Mouse (Mus musculus): Measurements from ENCODE around the gene Cenpt. TPM values are rescaled to one million over a fixed set of nuclear protein-coding genes. Genes with fewer than 3 reads are reported as not detected.

The Cenpt gene
- polyA plus RNA-seq, 1 experiment from 2014 or later, result 9.3 TPM

DNA sequence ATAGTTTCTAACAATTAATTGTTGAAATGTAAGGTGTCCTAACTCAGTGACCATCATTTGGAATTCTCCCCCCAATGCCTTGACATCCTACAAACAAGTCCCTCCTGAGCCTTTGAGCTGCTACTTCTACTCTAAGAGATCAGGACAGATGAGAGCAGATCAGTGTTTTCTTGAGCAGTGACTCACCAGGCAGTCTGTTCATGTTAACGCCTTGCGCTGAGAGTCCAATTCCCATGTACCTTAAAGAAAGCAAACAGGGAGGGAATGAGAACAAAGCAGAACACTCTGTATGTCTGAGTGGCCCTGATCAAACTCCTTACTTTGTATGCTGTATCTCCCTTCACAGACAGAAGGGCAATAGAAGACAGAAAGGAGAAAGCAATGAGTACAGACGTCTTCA, 47.7 kb downstream of the Cenpt start:
- H3K4me3 ChIP-seq (ENCODE audit: low read depth, low read length), result no peak overlapping the region
- H3K4me1 ChIP-seq (replicated peaks; ENCODE audit: control insufficient read depth, insufficient read depth, low read length), result no peaks in the 10 kb centered on the region
- no peak overlapping the region for H3K9ac ChIP-seq (ENCODE audit: low read depth, low read length)
- 61% methylated on average over 3 of the region's 3 CpGs for WGBS
- no peaks in the 10 kb centered on the region for H3K27me3 ChIP-seq (replicated peaks; ENCODE audit: control insufficient read depth, insufficient read depth, low read length)
- H3K27ac ChIP-seq (ENCODE audit: low read depth, low read length), result no peak overlapping the region
- TF ChIP-seq CTCF (IDR thresholded peaks at IDR 0.05; ENCODE audit: low read depth), result no peak
- no peaks in the 10 kb centered on the region for H3K9me3 ChIP-seq (ENCODE audit: control insufficient read depth)
- no peak for ATAC-seq
- no peak overlapping the region for H3K4me2 ChIP-seq (replicated peaks; ENCODE audit: low read depth)
- no peaks in the 10 kb centered on the region for H3K36me3 ChIP-seq (ENCODE audit: control insufficient read depth, insufficient read depth)

DNA sequence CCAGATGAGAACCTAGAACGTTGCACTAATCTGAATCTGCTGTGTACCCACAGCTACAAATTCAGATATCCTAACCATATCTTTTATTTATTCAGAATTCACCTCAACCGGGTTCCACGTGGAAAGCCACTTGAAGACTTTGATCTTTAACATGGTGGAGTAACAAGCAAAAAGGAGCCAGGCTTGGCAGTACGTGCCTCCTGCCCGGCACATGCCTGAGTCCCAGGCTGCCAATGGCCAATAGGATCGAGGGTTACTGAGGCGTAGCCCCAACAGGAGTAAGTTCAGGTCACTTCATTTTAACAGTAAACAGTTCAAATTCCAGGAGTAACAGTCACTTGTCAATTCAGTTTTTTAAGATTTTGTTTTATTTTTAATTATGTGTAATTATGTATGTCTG, 48.3 kb downstream of the Cenpt start:
- Histone ChIP-seq H3K4me2 (replicated peaks; ENCODE audit: low read depth) (no peak overlapping the region), H3K36me3 (ENCODE audit: control insufficient read depth, insufficient read depth) (no peaks in the 10 kb centered on the region), H3K27me3 (replicated peaks; ENCODE audit: control insufficient read depth, insufficient read depth, low read length) (no peaks in the 10 kb centered on the region), H3K9me3 (ENCODE audit: control insufficient read depth) (no peaks in the 10 kb centered on the region), H3K4me1 (replicated peaks; ENCODE audit: control insufficient read depth, insufficient read depth, low read length) (no peaks in the 10 kb centered on the region), H3K9ac (ENCODE audit: low read depth, low read length) (no peak overlapping the region), H3K4me3 (ENCODE audit: low read depth, low read length) (no peak overlapping the region), H3K27ac (ENCODE audit: low read depth, low read length) (no peak overlapping the region)
- no peak for TF ChIP-seq CTCF (IDR thresholded peaks at IDR 0.05; ENCODE audit: low read depth)
- no peak for ATAC-seq
- 81% methylated on average over 7 of the region's 7 CpGs for WGBS

DNA sequence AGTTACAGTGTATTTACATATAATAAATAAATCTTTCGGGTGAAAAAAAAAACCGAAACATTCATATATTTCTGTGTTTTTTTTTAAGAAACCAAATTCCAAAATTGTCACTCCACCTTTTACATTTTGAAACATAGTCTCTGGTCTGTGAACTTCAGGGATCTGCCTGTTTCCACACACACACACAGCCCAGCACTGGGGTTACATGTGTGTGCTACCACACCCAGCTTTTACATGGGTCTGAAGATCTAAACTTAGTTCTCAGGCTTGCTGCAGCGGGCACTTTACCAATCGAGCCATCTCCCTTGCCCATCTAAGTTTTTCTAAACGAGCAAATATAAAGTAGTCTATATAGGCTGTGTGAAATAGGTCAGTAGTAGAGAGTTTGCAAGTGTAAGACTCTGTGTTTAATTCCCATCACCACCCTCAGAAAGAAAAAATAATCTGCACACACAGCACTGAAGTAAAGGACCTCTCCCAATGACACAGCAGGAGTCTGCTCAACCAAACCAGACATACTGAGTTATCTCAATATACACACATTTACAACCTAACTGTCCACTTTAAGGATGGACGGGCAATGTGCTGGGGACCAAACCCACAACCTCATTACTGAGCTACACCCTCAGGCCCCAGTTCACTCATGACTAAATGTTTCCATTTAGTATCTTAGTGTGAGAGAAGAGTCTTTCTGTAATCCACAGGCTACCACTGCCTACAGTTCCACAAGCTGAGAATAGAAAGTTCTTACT, 51.7 kb downstream of the Cenpt start:
- Histone ChIP-seq H3K27ac (ENCODE audit: low read depth, low read length) (no peak overlapping the region), H3K9ac (ENCODE audit: low read depth, low read length) (no peak overlapping the region), H3K4me2 (replicated peaks; ENCODE audit: low read depth) (no peak overlapping the region), H3K36me3 (ENCODE audit: control insufficient read depth, insufficient read depth) (no peaks in the 10 kb centered on the region), H3K4me1 (replicated peaks; ENCODE audit: control insufficient read depth, insufficient read depth, low read length) (no peaks in the 10 kb centered on the region; the same call in 1 of the 2 replicates), H3K4me3 (ENCODE audit: low read depth, low read length) (no peak overlapping the region), H3K9me3 (ENCODE audit: control insufficient read depth) (no peaks in the 10 kb centered on the region), H3K27me3 (replicated peaks; ENCODE audit: control insufficient read depth, insufficient read depth, low read length) (no peaks in the 10 kb centered on the region)
- 86% methylated on average over 6 of the region's 6 CpGs for WGBS
- ATAC-seq, result no peak
- no peak for TF ChIP-seq CTCF (IDR thresholded peaks at IDR 0.05; ENCODE audit: low read depth)

DNA sequence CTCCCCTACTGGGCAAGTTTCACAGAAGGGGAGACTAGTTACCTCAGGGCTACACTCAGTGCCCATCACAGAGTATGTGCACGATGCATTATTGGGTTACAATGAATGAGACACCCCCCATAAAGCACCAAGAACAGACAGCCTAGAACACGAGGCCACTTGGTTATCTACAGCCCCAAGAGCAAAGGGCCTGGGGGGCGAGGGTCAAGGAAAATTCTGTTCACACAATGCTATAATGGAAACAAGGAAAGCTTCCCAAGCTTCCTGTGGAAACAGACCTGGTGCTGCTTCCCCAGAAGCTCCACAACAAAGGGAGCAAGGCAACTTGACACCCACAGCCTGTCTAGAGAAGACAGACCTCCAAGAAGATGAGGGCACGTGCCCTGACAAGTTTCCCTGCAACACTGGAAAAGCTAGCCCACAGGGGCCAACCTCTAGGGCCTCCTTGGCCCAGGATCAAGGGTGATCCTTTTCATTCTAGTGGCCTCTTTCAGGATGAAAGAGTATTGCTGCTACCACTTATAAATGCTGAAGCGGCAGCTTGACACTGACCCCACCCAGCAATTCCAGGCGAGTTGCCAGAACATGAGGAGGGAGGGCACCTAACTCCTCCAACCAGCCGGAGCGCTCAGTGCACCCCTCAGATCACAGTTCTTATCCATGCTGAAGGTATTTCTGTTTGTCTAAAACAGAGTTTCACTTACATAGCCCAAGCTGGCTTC, 53.8 kb downstream of the Cenpt start:
- TF ChIP-seq CTCF (IDR thresholded peaks at IDR 0.05; ENCODE audit: low read depth), result no peak; the same call in 1 of the 2 replicates
- Histone ChIP-seq H3K4me3 (ENCODE audit: low read depth, low read length) (no peak overlapping the region), H3K9ac (ENCODE audit: low read depth, low read length) (no peak overlapping the region), H3K4me1 (replicated peaks; ENCODE audit: control insufficient read depth, insufficient read depth, low read length) (no peaks in the 10 kb centered on the region; the same call in 1 of the 2 replicates), H3K4me2 (replicated peaks; ENCODE audit: low read depth) (no peak overlapping the region; the same call in 1 of the 2 replicates), H3K9me3 (ENCODE audit: control insufficient read depth) (no peaks in the 10 kb centered on the region), H3K36me3 (ENCODE audit: control insufficient read depth, insufficient read depth) (peaks cover 6% of the 10 kb centered on the region; the same call in 1 of the 2 replicates), H3K27ac (ENCODE audit: low read depth, low read length) (peak overlapping the region; percentile 60; the same call in 1 of the 2 replicates), H3K27me3 (replicated peaks; ENCODE audit: control insufficient read depth, insufficient read depth, low read length) (no peaks in the 10 kb centered on the region)
- WGBS, result 17% methylated on average over 8 of the region's 8 CpGs
- ATAC-seq, result peak; percentile 85

DNA sequence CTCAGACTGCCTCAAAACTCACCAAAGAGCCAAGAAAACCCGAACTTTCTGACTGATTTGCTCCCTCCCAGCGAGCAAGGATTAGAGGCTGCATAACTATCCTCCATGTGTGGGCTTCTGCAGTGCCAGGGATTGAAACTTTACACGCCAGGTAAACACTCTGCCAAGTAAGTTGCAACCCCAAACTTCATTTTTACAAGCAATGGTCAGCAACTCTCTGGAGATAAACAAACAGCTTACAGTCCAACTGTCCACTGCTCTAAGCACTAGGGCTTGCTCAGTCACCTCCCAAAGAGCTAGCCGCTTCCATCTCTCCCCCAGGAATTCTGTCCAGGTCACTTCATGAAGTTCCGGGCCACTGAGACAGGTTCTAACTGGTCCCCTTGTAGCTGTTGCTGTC, 54.7 kb downstream of the Cenpt start:
- no peak for ATAC-seq
- Histone ChIP-seq H3K36me3 (ENCODE audit: control insufficient read depth, insufficient read depth) (peaks cover 6% of the 10 kb centered on the region; the same call in 1 of the 2 replicates), H3K4me2 (replicated peaks; ENCODE audit: low read depth) (no peak overlapping the region), H3K27me3 (replicated peaks; ENCODE audit: control insufficient read depth, insufficient read depth, low read length) (no peaks in the 10 kb centered on the region), H3K9ac (ENCODE audit: low read depth, low read length) (no peak overlapping the region), H3K27ac (ENCODE audit: low read depth, low read length) (no peak overlapping the region), H3K4me1 (replicated peaks; ENCODE audit: control insufficient read depth, insufficient read depth, low read length) (no peaks in the 10 kb centered on the region; the same call in 1 of the 2 replicates), H3K4me3 (ENCODE audit: low read depth, low read length) (no peak overlapping the region), H3K9me3 (ENCODE audit: control insufficient read depth) (no peaks in the 10 kb centered on the region)
- TF ChIP-seq CTCF (IDR thresholded peaks at IDR 0.05; ENCODE audit: low read depth), result no peak
- 92% methylated on average over 5 of the region's 5 CpGs for WGBS

DNA sequence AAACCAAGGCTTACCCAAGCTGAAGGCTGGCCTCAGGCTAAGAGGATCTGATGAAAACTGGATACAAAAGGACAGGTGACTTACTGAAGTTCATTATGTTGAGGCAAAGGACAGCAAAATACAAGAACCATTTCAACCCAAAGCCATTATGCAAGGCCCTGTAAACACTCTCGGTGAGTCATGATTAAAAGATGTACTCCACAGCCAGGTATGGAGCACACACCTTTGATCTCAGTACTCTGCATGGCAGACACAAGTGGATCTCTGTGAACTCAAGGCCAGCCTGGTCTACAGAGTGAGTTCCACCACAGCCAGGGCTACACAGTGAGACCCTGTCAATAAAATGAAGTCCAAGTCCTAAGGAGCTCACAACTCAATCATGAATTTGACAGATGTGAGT, 57.3 kb downstream of the Cenpt start:
- Histone ChIP-seq H3K27me3 (replicated peaks; ENCODE audit: control insufficient read depth, insufficient read depth, low read length) (no peaks in the 10 kb centered on the region), H3K4me1 (replicated peaks; ENCODE audit: control insufficient read depth, insufficient read depth, low read length) (no peaks in the 10 kb centered on the region; the same call in 1 of the 2 replicates), H3K4me2 (replicated peaks; ENCODE audit: low read depth) (no peak overlapping the region), H3K9ac (ENCODE audit: low read depth, low read length) (no peak overlapping the region), H3K4me3 (ENCODE audit: low read depth, low read length) (no peak overlapping the region), H3K36me3 (ENCODE audit: control insufficient read depth, insufficient read depth) (peaks cover 6% of the 10 kb centered on the region; the same call in 1 of the 2 replicates), H3K9me3 (ENCODE audit: control insufficient read depth) (no peaks in the 10 kb centered on the region), H3K27ac (ENCODE audit: low read depth, low read length) (no peak overlapping the region)
- WGBS, result 61% methylated on average over 1 of the region's 1 CpGs
- peak; percentile 23; the same call in 1 of the 2 replicates for ATAC-seq
- TF ChIP-seq CTCF (IDR thresholded peaks at IDR 0.05; ENCODE audit: low read depth), result no peak

Other genes with a start within 250 kb of the Cenpt start
- 10.2 and 10.3 TPM in 2 replicates for gene Ripor1, start 248.0 kb downstream of the Cenpt start, polyA plus RNA-seq (2015; fragmentation: Nextera tagmentation; extraction: Ambion mirVana)
- gene Ctcf, start 216.7 kb downstream of the Cenpt start, polyA plus RNA-seq (2015; fragmentation: Nextera tagmentation; extraction: Ambion mirVana), result 42.2 and 44.7 TPM in 2 replicates
- gene Agrp, start 215.9 kb downstream of the Cenpt start, polyA plus RNA-seq (2015; fragmentation: Nextera tagmentation; extraction: Ambion mirVana), result 0.43 and 1.1 TPM in 2 replicates
- gene Carmil2, start 167.0 kb downstream of the Cenpt start, polyA plus RNA-seq (2015; fragmentation: Nextera tagmentation; extraction: Ambion mirVana), result 0.73 and 0.77 TPM in 2 replicates
- 35.4 and 35.5 TPM in 2 replicates for gene Acd, start 152.2 kb downstream of the Cenpt start, polyA plus RNA-seq (2015; fragmentation: Nextera tagmentation; extraction: Ambion mirVana)
- gene Pard6a, start 152.1 kb downstream of the Cenpt start, polyA plus RNA-seq (2015; fragmentation: Nextera tagmentation; extraction: Ambion mirVana), result 8.8 and 9.7 TPM in 2 replicates
- not detected in 2 replicates for gene 4933405L10Rik, start 145.6 kb downstream of the Cenpt start, polyA plus RNA-seq (2015; fragmentation: Nextera tagmentation; extraction: Ambion mirVana)
- 3.8 and 3.9 TPM in 2 replicates for gene Enkd1, start 145.1 kb downstream of the Cenpt start, polyA plus RNA-seq (2015; fragmentation: Nextera tagmentation; extraction: Ambion mirVana)
- 4.0 and 4.4 TPM in 2 replicates for gene Gfod2, start 94.6 kb downstream of the Cenpt start, polyA plus RNA-seq (2015; fragmentation: Nextera tagmentation; extraction: Ambion mirVana)
- 4.1 and 4.6 TPM in 2 replicates for gene Ranbp10, start 25.9 kb downstream of the Cenpt start, polyA plus RNA-seq (2015; fragmentation: Nextera tagmentation; extraction: Ambion mirVana)
- not detected in 2 replicates for gene Tsnaxip1, start 25.5 kb downstream of the Cenpt start, polyA plus RNA-seq (2015; fragmentation: Nextera tagmentation; extraction: Ambion mirVana)
- gene Thap11, start 1.9 kb upstream of the Cenpt start, polyA plus RNA-seq (2015; fragmentation: Nextera tagmentation; extraction: Ambion mirVana), result 28.3 and 29.2 TPM in 2 replicates
- 87.7 and 97.3 TPM in 2 replicates for gene Nutf2, start 7.3 kb upstream of the Cenpt start, polyA plus RNA-seq (2015; fragmentation: Nextera tagmentation; extraction: Ambion mirVana)
- gene Edc4, start 27.6 kb upstream of the Cenpt start, polyA plus RNA-seq (2015; fragmentation: Nextera tagmentation; extraction: Ambion mirVana), result 9.8 and 11.5 TPM in 2 replicates
- gene Nrn1l, start 40.3 kb upstream of the Cenpt start, polyA plus RNA-seq (2015; fragmentation: Nextera tagmentation; extraction: Ambion mirVana), result 0.35 TPM in 1 of 2 replicates, not detected in the other
- 11.0 and 12.5 TPM in 2 replicates for gene Pskh1, start 47.2 kb upstream of the Cenpt start, polyA plus RNA-seq (2015; fragmentation: Nextera tagmentation; extraction: Ambion mirVana)
- 0.63 and 1.4 TPM in 2 replicates for gene Ctrl, start 80.6 kb upstream of the Cenpt start, polyA plus RNA-seq (2015; fragmentation: Nextera tagmentation; extraction: Ambion mirVana)
- 186 and 204 TPM in 2 replicates for gene Psmb10, start 85.2 kb upstream of the Cenpt start, polyA plus RNA-seq (2015; fragmentation: Nextera tagmentation; extraction: Ambion mirVana)
- gene Lcat, start 90.1 kb upstream of the Cenpt start, polyA plus RNA-seq (2015; fragmentation: Nextera tagmentation; extraction: Ambion mirVana), result 0.20 and 0.37 TPM in 2 replicates
- 6.8 and 8.0 TPM in 2 replicates for gene Slc12a4, start 112.8 kb upstream of the Cenpt start, polyA plus RNA-seq (2015; fragmentation: Nextera tagmentation; extraction: Ambion mirVana)
- not detected in 2 replicates for gene Dpep3, start 126.2 kb upstream of the Cenpt start, polyA plus RNA-seq (2015; fragmentation: Nextera tagmentation; extraction: Ambion mirVana)
- 7.6 and 8.3 TPM in 2 replicates for gene Dus2, start 138.1 kb upstream of the Cenpt start, polyA plus RNA-seq (2015; fragmentation: Nextera tagmentation; extraction: Ambion mirVana)
- gene Dpep2nb, start 152.7 kb upstream of the Cenpt start, polyA plus RNA-seq (2015; fragmentation: Nextera tagmentation; extraction: Ambion mirVana), result not detected in 2 replicates
- gene Ddx28, start 158.6 kb upstream of the Cenpt start, polyA plus RNA-seq (2015; fragmentation: Nextera tagmentation; extraction: Ambion mirVana), result 7.5 and 8.5 TPM in 2 replicates
- 3.1 and 4.1 TPM in 2 replicates for gene Nfatc3, start 205.6 kb upstream of the Cenpt start, polyA plus RNA-seq (2015; fragmentation: Nextera tagmentation; extraction: Ambion mirVana)